Mouse (Mus musculus) heart, adult 18-20 months (tissue): Measurements from ENCODE around the gene Sh3kbp1. TPM values are rescaled to one million over a fixed set of nuclear protein-coding genes. Genes with fewer than 3 reads are reported as not detected.

ENCODE experiments used
- DNase-seq, 2 experiments: peaks; one replicate each; pipeline ENCODE4 v3.0.0; 2021 to 2022; ENCODE audit warnings: mixed read lengths in 1 of 2
- total RNA-seq, 2 experiments: library from RNA; stranded (reverse); gene quantifications; 2 replicates each; pipeline ENCODE4 v1.2.3; 2021

Sh3kbp1 gene
- total RNA-seq, 2 experiments from 2014 or later = 130 to 136 TPM

- no peak for DNase-seq
These were observed 50.7 kb downstream of the Sh3kbp1 start for GRCm38 (mm10) chrX:159677585-159678319.

- DNase-seq = no peak
These were observed 51.3 kb downstream of the Sh3kbp1 start for GRCm38 (mm10) chrX:159678320-159678835.

GRCm38 (mm10) chrX:159685521-159685920 is 58.4 kb downstream of the Sh3kbp1 start:
- DNase-seq = no peak

- no peak for DNase-seq
These were observed 59.8 kb downstream of the Sh3kbp1 start for GRCm38 (mm10) chrX:159686850-159687249.

- DNase-seq = no peak
These were observed 61.6 kb downstream of the Sh3kbp1 start for GRCm38 (mm10) chrX:159688698-159689097.

GRCm38 (mm10) chrX:159689785-159690416 is 62.8 kb downstream of the Sh3kbp1 start:
- DNase-seq = no peak

- no peak for DNase-seq
These were observed 66.1 kb downstream of the Sh3kbp1 start for GRCm38 (mm10) chrX:159693126-159693525.

GRCm38 (mm10) chrX:159696545-159696944 is 69.5 kb downstream of the Sh3kbp1 start:
- DNase-seq = no peak

GRCm38 (mm10) chrX:159697030-159697454 is 70.0 kb downstream of the Sh3kbp1 start:
- DNase-seq = peak; percentile 23 to 55

GRCm38 (mm10) chrX:159702850-159703249 is 75.8 kb downstream of the Sh3kbp1 start:
- no peak for DNase-seq

- DNase-seq = no peak
These were observed 77.4 kb downstream of the Sh3kbp1 start for GRCm38 (mm10) chrX:159704381-159705004.

GRCm38 (mm10) chrX:159705412-159705811 is 78.3 kb downstream of the Sh3kbp1 start:
- DNase-seq = no peak

- peak; percentile 11 to 13 for DNase-seq
These were observed 81.2 kb downstream of the Sh3kbp1 start for GRCm38 (mm10) chrX:159708076-159708830.

- no peak for DNase-seq
These were observed 82.2 kb downstream of the Sh3kbp1 start for GRCm38 (mm10) chrX:159709296-159709695.

GRCm38 (mm10) chrX:159711070-159712029 is 84.3 kb downstream of the Sh3kbp1 start:
- DNase-seq = no peak

- no peak for DNase-seq
These were observed 86.1 kb downstream of the Sh3kbp1 start for GRCm38 (mm10) chrX:159713191-159713590.

GRCm38 (mm10) chrX:159721390-159721789 is 94.3 kb downstream of the Sh3kbp1 start:
- no peak for DNase-seq

- no peak for DNase-seq
These were observed 104.3 kb downstream of the Sh3kbp1 start for GRCm38 (mm10) chrX:159731421-159731820.

GRCm38 (mm10) chrX:159732845-159733244 is 105.8 kb downstream of the Sh3kbp1 start:
- DNase-seq = no peak

- DNase-seq = no peak
These were observed 106.9 kb downstream of the Sh3kbp1 start for GRCm38 (mm10) chrX:159733948-159734347.

- no peak for DNase-seq
These were observed 108.5 kb downstream of the Sh3kbp1 start for GRCm38 (mm10) chrX:159735513-159736099.
